Mouse (Mus musculus) CH12.LX (cell line): ENCODE measurements at regions not wholly inside any gene's neighbourhood (a gene's known extent, or its start where the extent isn't known, plus 50 kb on each side); places are given as distances from the start of the nearest gene placed in this dataset.

ENCODE experiments used
- DNase-seq: peaks from one replicate; pipeline ENCODE4 v3.0.0-alpha.2; 2013; ENCODE audit errors: extremely low read depth
- H3K27ac ChIP-seq: 2 replicates; pipeline ENCODE4 v1.5.1; 2012; ENCODE audit warnings: low read depth, mild to moderate bottlenecking, control low read depth, moderate library complexity; ENCODE audit not compliant: insufficient read depth
- H3K27me3 ChIP-seq: replicated peaks from 2 replicates; pipeline ENCODE3; 2012; ENCODE audit warnings: inconsistent platforms
- H3K36me3 ChIP-seq, 2 experiments: replicated peaks in 1 of 2; 2 replicates each; pipeline versions ENCODE3 to v1.6.1; 2012; ENCODE audit warnings: inconsistent platforms in 1 of 2, low read length in 1 of 2, mild to moderate bottlenecking in 1 of 2, mixed read lengths in 1 of 2, moderate library complexity in 1 of 2; ENCODE audit not compliant: control insufficient read depth in 1 of 2, insufficient read depth in 1 of 2
- H3K4me1 ChIP-seq, 2 experiments: 2 replicates each; pipeline ENCODE4 v1.6.1; 2012; ENCODE audit warnings: inconsistent platforms in 1 of 2, moderate library complexity in 1 of 2; ENCODE audit not compliant: insufficient read depth in 2 of 2, control insufficient read depth in 1 of 2
- H3K4me2 ChIP-seq: 2 replicates; pipeline ENCODE4 v1.6.1; 2012; ENCODE audit warnings: low read depth, mild to moderate bottlenecking, control low read depth; ENCODE audit not compliant: poor library complexity, insufficient read depth, severe bottlenecking
- H3K4me3 ChIP-seq, 3 experiments: fragments of 150-350 bp in 1 of 3; sonication (generic) in 1 of 3; replicated peaks in 1 of 3; 2 replicates each; pipeline versions ENCODE3 to v1.5.1; 2011 to 2012; ENCODE audit warnings: low read depth in 2 of 3, low read length in 2 of 3, mild to moderate bottlenecking in 2 of 3, moderate library complexity in 2 of 3, control low read depth in 1 of 3, improper control_type of control experiment in 1 of 3, inconsistent platforms in 1 of 3, mixed read lengths in 1 of 3; ENCODE audit not compliant: poor library complexity in 1 of 3
- H3K79me2 ChIP-seq: replicated peaks from 2 replicates; pipeline ENCODE4 v1.6.1; 2012; ENCODE audit warnings: mild to moderate bottlenecking, moderate library complexity; ENCODE audit not compliant: control insufficient read depth, poor library complexity, insufficient read depth, severe bottlenecking; ENCODE audit errors: extremely low read depth
- H3K9ac ChIP-seq: 2 replicates; pipeline ENCODE4 v1.6.1; 2012; ENCODE audit warnings: low read depth, mild to moderate bottlenecking, control low read depth, moderate library complexity; ENCODE audit not compliant: insufficient read depth
- H3K9me3 ChIP-seq: replicated peaks from 2 replicates; pipeline ENCODE3; 2012; ENCODE audit warnings: low read length, inconsistent platforms, mixed read lengths
- CHD1 ChIP-seq: IDR thresholded peaks from 2 replicates; pipeline ENCODE4 v1.6.1; 2012; ENCODE audit warnings: low read depth, low read length, improper control_type of control experiment, inconsistent platforms
- CTCF ChIP-seq, 2 experiments: IDR thresholded peaks in 1 of 2; conservative IDR thresholded peaks in 1 of 2; 2 replicates each; pipeline ENCODE4 v1.5.1; 2011 to 2012; ENCODE audit warnings: low read depth in 2 of 2, low read length in 2 of 2, improper control_type of control experiment in 1 of 2, inconsistent platforms in 1 of 2, mild to moderate bottlenecking in 1 of 2, moderate library complexity in 1 of 2
- E2F4 ChIP-seq: IDR thresholded peaks from 2 replicates; pipeline ENCODE4 v1.6.1; 2011; ENCODE audit warnings: low read depth, low read length, improper control_type of control experiment; ENCODE audit not compliant: insufficient replicate concordance
- ELF1 ChIP-seq: IDR thresholded peaks from 2 replicates; pipeline ENCODE4 v1.6.1; 2014; ENCODE audit warnings: low read depth, mild to moderate bottlenecking, inconsistent platforms, low read length, improper control_type of control experiment
- ETS1 ChIP-seq: conservative IDR thresholded peaks from 2 replicates; pipeline ENCODE4 v1.6.1; 2012; ENCODE audit warnings: low read depth, mild to moderate bottlenecking, inconsistent platforms, low read length, improper control_type of control experiment, moderate library complexity
- JUN ChIP-seq: IDR thresholded peaks from 2 replicates; pipeline ENCODE4 v1.6.1; 2011; ENCODE audit warnings: low read depth, mild to moderate bottlenecking, low read length, improper control_type of control experiment, moderate library complexity; ENCODE audit not compliant: insufficient read depth
- JUND ChIP-seq: conservative IDR thresholded peaks from 2 replicates; pipeline ENCODE4 v1.6.1; 2011; ENCODE audit warnings: low read depth, low read length, improper control_type of control experiment
- MYC ChIP-seq: IDR thresholded peaks from 2 replicates; pipeline ENCODE4 v1.6.1; 2011; ENCODE audit warnings: low read depth, mild to moderate bottlenecking, improper control_type of control experiment, low read length
- NRF1 ChIP-seq: IDR thresholded peaks from 2 replicates; pipeline ENCODE4 v1.6.1; 2014; ENCODE audit warnings: low read depth, mild to moderate bottlenecking, inconsistent platforms, low read length, improper control_type of control experiment, moderate library complexity
- PAX5 ChIP-seq: IDR thresholded peaks from 2 replicates; pipeline ENCODE4 v1.6.1; 2012; ENCODE audit warnings: low read length, inconsistent platforms, mixed read lengths
- RAD21 ChIP-seq: IDR thresholded peaks from 2 replicates; pipeline ENCODE4 v1.6.1; 2011; ENCODE audit warnings: low read depth, mild to moderate bottlenecking, low read length, improper control_type of control experiment, moderate library complexity
- SMC3 ChIP-seq: IDR thresholded peaks from 2 replicates; pipeline ENCODE4 v1.6.1; 2011; ENCODE audit warnings: low read depth, low read length, improper control_type of control experiment
- TBP ChIP-seq: conservative IDR thresholded peaks from 2 replicates; pipeline ENCODE4 v1.6.1; 2011; ENCODE audit warnings: low read depth, low read length, improper control_type of control experiment
- UBTF ChIP-seq: IDR thresholded peaks from 2 replicates; pipeline ENCODE4 v1.6.1; 2012; ENCODE audit warnings: low read depth, mild to moderate bottlenecking, inconsistent platforms, low read length, improper control_type of control experiment, moderate library complexity
- dilution Hi-C: fragments of 300-500 bp; cut with MboI; formaldehyde crosslinking; loops from 2 replicates; pipeline ENCODE4 v1.14.3; 2020; ENCODE audit warnings: low sequenced_read_pairs; ENCODE audit not compliant: extremely low pct_unique_long_range_greater_than_20kb, extremely low pct_ligation_motif_present
- in situ Hi-C: fragments of 300-500 bp; cut with MboI; formaldehyde crosslinking; loops from 3 replicates; pipeline ENCODE4 v1.14.3; 2019; ENCODE audit warnings: low sequenced_read_pairs, low pct_ligation_motif_present, low pct_unique_long_range_greater_than_20kb, mixed read lengths

DNA sequence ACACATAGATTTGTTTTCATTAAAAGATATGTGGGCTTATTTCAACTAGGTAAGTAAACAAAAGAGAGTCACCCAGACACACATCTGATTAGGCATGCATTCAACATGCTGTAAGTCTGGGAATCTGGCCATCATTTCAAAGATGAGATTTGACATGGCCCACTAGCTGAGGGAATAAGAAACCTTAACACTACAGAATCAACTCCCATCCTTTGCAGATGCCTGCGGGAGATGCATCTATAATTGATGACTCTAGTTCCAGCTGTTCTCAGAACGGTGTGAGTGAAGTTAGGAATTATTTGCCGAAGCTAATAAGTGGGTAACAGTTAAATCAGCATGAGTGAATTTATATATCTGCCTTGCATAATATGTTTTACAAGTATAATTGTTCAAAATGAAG lies 325.5 kb upstream of the Cdh12 start:
- no peak overlapping the region for H3K4me2 ChIP-seq
- in situ Hi-C loops, result no loop called here
- no peaks in the 10 kb centered on the region for H3K4me1 ChIP-seq
- DNase-seq, result no peak
- no peak overlapping the region for H3K4me3 ChIP-seq
- no peak for TF ChIP-seq NRF1
- TF ChIP-seq MYC, result no peak
- H3K9me3 ChIP-seq, result peaks cover 9% of the 10 kb centered on the region
- no peak overlapping the region for H3K27ac ChIP-seq
- H3K9ac ChIP-seq, result no peak overlapping the region
- H3K27me3 ChIP-seq, result no peaks in the 10 kb centered on the region
- dilution Hi-C loops, result no loop called here
- H3K79me2 ChIP-seq, result no peaks in the 10 kb centered on the region
- no peaks in the 10 kb centered on the region for H3K36me3 ChIP-seq

DNA sequence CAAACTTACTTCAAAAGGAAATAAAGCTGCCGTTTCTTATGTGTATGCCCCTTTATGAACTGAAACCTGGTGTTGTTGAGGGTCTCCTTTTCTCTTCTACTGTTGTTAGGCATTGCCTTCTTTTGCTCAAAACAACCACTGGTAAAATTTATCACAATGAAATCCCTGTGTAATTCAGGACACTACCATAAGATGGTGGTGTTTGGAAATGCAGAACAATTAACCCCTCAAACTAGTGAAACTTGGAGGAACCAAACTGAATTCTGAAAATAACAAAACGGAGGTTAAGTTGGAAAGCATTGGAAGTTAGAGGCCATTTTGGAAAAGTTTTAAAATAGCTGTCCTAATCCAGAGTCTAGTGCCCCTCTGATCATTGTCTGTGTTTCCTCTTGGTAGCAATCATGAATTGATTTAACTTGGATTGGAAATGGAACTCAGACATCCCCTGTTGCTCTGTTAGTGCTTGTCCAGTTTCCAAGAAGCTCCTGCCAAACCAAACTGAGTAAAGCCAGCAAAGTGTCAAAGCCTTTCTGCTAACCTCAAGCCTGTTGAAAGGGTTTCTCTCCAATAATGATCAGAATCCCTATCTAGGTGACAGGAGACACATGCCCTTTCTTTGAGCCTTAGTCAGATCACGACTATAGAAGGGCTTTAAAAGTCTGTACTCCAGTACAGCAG lies 313.0 kb upstream of the Cdh12 start:
- no peaks in the 10 kb centered on the region for H3K79me2 ChIP-seq
- H3K4me1 ChIP-seq, result no peaks in the 10 kb centered on the region
- H3K27ac ChIP-seq, result no peak overlapping the region
- peaks cover 5% of the 10 kb centered on the region for H3K9me3 ChIP-seq
- H3K9ac ChIP-seq, result no peak overlapping the region
- dilution Hi-C loops (no loop called here), in situ Hi-C loops (no loop called here)
- DNase-seq, result no peak
- H3K27me3 ChIP-seq, result no peaks in the 10 kb centered on the region
- TF ChIP-seq JUND (no peak), UBTF (no peak), CTCF (conservative IDR thresholded peaks at IDR 0.05 in 1 of 2, IDR thresholded peaks at IDR 0.05 in 1 of 2; ENCODE audit: low read depth in 2 of 2, low read length in 2 of 2) (peak in 1 of 2 experiments; percentile 5; a peak in 1 of 4 replicates), RAD21 (peak; percentile 7)
- TF ChIP-seq, all 38 proteins: peak for 2
- H3K4me3 ChIP-seq, result no peak overlapping the region
- no peaks in the 10 kb centered on the region for H3K36me3 ChIP-seq
- no peak overlapping the region for H3K4me2 ChIP-seq

- Histone ChIP-seq H3K9me3 (peaks cover 11% of the 10 kb centered on the region), H3K4me3 (no peak overlapping the region), H3K79me2 (no peaks in the 10 kb centered on the region), H3K27ac (no peak overlapping the region), H3K9ac (no peak overlapping the region), H3K27me3 (no peaks in the 10 kb centered on the region), H3K4me2 (no peak overlapping the region), H3K4me1 (no peaks in the 10 kb centered on the region), H3K36me3 (no peaks in the 10 kb centered on the region)
- TF ChIP-seq JUN (no peak), PAX5 (no peak), ETS1 (no peak), SMC3 (no peak), CHD1 (no peak), TBP (no peak), E2F4 (no peak), ELF1 (no peak)
- no peak for DNase-seq
- dilution Hi-C loops (no loop called here), in situ Hi-C loops (no loop called here)
These were observed 297.2 kb upstream of the Cdh12 start for GRCm38 (mm10) chr15:20151910-20152309.
